Mouse (Mus musculus) spleen, postnatal 14 days (tissue): ENCODE results near the gene Ahr.

Source experiments
- DNase-seq, 2 experiments: peaks; one replicate each; pipeline ENCODE4 v3.0.0; 2021 to 2022; ENCODE audit warnings: low spot score in 2 of 2

Ahr gene

DNA sequence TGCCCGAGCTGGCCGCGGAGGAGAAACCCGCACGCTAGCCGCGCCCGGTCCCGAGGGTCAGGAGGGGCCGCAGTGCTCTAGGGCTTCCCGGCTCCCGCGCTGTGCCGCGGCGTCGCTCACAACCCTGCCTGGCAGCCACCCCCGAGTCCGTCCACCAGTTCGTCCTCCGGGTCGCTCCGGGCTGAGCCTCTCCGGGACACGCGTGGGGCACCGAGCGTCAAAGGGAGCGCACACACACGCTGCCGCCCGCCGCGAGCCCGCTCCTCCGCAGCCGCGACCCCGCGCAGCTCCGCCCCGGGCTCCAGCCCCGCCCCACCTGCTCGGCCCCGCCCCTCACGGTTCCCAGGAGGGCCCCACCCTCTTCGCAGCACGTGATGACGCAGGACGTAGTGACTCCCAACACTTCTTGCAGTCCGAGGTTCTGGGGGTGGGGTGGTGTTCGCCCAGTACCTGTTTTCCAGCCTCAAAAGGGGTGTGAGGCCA, at the start of gene Ahr:
Ahr (minus strand) TSS at position 285 of the 483 bp plus-strand sequence.
- DNase-seq = peak; percentile 53 to 72

DNA sequence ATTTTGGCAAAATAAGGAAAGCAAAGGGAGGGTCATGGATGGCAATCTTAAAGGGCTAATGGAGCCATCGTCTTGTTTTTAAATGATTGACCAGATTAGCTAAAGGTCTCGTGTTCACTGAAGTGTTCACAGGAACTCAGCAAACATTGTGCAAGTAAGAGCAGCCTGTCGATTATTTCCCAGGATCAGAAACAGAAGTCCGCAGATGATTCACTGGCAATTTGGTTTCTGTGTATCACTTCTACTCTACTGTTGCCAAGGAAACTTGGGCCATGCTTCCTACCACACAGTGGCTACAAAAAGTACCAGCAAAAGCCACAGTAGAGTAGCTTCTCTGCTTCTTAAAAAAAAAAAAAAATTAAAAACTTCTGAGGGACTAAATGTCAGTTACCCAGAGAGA, 44.0 kb upstream of the Ahr start:
- no peak for DNase-seq

DNA sequence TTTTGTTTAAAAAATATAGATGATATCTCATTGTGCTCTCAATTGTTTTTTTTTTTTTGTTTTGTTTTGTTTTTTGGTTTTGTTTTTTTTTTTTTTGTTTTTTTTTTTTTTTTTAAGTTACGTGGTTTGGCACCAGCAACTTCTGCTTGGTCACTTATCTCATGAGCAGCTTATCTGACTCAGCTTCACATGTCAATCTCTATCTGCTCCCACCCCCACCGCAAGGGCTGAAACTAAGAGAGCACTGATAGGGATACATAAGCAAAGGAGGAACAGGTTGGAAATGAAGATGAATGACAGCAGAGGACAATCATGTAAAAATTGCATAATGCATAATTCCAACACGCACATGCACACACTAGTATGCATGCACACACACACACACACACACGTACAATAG, 41.3 kb upstream of the Ahr start:
- DNase-seq = no peak

DNA sequence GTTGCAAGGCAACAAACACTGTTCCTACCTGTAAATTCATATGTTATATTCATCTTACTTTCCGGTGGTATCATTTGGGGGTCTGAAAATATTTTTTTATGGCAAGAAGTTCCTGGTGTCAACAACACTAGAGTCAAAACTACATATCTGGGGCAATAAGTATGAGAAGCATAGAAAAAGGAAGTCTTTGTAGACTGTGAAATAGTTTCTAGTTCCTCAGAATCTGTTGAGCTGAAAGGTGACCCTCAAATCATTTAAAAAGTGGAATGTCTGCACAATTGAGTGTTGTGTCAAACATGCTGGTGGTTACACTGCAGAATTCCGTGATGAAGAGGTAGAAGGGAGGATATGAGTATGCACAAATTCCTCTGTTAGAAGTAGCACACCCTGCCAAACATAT, 38.9 kb upstream of the Ahr start:
- no peak for DNase-seq

DNA sequence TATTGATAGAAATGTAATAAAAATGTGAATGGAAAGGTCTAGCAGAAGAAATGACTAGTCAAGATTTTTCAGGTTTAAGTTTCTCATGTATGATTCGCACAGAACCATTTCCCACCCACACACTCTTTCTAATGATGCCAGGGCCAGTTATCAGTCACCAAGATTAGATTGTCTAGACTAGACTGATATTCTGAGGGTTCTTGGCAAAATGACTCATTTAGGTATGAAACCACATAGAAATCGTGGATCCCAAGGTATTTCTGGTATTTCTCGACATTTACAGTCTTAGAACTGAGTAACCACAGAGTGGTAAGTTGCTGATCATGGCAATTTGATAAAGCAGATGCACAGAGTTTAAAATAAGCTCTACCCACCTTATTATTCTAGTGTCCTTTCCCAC, 28.0 kb upstream of the Ahr start:
- no peak for DNase-seq

DNA sequence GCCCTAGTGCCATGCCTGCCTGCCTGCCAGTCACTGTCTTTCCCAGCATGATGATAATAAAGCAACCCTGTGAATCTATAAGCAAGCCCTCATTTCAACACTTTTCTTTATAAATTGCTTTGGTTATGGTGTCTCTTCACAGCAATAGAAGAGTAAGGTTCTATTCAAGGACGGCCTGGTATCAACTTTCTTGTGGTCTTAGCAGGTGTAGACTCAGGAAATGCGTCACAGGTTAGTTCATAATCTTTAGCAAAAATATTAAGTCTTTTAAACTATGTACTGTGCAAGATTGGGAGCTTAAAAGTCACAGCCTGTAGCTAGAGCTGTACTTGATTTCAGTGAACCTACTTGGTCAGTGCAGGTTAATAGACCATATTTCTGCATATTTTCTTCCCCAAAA, 24.0 kb upstream of the Ahr start:
- DNase-seq = no peak

DNA sequence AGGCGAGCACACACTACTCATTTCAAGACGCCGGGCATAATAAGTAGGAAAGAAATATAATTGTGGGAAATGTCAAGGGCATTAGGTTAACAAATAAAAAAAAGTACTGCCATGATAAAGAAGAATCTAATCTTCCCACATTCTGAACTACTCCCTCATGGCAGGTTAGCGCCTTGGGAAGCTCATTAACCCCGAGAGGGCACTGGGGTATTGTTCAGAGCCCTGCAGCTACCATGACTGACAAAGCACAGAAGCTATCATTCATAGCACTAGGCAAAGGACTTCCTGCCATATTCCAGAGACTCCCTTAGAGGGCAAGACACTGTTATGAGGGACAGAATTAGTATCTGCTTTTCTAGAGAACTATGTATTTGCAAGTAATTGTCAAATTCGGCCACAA, 21.1 kb upstream of the Ahr start:
- no peak for DNase-seq

DNA sequence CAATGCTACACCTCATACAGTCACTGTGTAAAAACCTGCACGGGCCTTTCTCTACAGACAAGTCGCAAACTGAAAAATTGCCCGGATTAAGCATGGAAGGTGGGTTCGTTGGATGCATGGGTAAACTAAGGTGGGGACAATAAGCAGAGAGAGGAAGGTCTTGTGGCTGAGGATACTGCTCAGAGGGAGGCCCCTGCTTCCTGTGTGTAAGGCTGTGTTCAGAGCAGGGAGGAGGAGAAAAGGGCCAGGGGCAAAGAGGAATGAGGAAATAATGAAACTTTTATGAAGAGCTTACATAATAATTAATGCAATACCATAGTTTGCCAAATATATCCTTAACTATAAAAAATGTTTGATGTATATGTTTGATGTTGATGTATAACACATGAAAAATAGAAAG, 19.5 kb upstream of the Ahr start:
- DNase-seq = no peak

DNA sequence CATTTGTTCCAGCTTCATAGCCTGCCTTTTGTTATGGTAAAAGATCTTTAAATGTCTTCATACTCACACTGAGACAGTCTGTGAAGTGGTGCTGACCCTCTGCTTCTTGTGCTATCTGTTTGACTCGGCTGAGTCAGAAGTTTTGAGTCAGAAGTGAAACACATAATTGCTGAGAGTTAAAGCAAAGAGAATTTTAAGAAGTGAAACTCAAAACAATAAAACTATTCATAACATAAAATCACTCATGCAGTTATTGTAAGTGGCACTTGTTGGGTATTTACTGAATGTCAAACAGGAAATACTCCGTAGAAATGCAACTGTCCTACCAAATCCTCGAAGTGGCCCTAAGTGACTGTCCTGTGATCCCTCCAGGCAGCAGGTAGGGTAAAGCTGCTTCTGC, 18.3 kb upstream of the Ahr start:
- DNase-seq = no peak

DNA sequence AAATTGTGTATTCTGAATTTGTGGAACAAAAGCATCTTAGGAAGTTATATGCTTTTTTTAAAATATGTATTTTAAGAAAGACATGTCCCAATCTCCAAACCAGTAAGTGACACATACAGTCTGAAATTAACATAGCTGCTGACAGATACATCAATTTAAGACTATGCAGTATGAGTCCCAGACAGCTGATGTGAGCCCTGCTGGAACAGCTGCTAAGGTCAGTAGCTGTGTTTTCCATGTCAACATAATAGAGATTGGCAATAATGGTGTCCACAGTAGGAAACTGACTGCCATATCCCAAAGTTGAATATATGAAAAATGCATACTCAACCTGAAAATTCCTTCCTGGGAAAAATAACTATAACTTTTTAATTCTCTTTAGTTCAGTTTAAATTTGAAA, 15.5 kb upstream of the Ahr start:
- no peak for DNase-seq

DNA sequence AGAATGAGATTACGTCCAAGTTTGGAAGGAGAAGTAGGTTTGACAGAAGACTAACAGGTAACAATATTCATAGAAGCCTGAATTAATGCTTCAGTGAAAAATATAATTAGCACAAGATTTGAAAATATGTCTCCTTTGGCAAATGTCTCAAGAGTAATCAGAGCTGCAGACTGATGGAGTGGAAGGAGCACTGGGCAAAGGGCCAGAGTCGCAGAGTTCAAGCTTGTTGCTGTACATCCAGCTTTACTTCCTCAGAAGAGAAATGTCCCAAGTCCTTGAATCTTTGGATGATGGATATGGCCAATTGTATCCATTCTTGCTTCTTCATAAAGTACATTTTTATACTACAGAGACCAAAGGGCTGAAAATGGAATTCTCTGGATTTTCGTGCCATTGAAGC, 8.0 kb upstream of the Ahr start:
- DNase-seq = no peak

DNA sequence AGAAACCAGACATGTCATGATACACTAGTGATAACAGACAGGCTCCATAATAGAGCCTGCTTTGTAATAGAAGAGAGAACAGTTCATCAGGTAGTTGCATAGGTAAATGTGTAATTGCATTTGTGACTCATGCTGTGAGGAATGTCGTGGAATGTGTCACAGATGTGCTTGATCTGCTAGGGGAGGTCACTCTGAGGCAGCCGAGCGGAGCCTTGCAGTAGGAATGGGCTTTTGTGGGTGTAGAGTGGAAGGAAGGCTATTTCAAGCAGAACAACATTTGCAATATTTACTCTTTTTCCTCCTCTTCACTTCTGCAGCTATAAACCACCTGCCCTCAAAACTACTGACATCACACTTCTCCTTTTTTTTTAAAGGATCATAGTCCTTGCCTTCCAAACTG, 4.0 kb upstream of the Ahr start:
- no peak for DNase-seq

DNA sequence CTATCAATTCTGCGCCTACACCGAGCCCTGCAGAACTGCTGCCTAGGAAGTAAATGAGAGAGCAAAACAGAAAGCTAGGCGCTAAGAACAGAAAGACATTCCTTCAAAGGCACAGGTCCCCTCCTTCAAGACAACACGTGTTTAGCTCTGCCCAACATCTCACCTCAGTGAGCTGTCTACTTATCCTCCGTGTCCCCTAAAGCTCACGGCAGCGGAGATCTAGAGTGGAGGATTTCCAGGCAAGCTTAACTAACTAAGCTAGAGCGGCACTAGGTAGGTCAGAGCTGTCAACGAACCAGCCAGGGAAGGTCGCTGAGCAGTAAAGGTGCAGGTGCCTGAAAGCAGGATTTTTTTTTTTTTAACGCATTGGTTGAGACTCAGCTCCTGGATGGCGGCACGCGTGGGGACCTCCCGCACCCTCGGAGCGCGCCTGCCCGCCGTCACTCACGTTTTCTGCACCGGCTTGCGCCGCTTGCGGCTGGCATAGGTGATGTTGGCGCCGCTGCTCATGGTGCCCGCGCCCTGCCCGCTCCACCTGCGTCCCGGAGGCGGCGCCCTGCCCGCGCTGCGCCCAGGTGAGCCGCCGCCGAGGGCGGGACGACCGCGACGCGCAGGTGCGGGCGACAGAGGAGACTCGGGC, 604 bp downstream of the Ahr start:
- no peak for DNase-seq

DNA sequence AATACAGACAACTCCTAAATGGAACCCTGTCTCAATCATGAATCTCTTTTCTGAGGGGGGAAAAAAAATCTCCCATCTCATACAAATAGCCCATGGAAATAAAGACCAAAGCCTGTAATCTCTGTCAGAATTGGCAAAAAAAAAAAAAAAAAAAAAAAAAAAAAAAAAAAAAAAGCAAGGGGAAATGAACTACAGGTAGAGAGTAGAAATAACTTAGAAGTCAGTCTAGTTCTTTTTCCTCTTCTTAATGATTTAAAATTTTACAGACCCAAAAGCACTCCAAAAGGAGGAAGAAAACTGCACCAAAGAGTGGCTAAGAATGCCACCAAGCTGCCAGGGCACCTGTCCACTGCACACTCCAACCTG, 1.1 kb downstream of the Ahr start:
- no peak for DNase-seq

DNA sequence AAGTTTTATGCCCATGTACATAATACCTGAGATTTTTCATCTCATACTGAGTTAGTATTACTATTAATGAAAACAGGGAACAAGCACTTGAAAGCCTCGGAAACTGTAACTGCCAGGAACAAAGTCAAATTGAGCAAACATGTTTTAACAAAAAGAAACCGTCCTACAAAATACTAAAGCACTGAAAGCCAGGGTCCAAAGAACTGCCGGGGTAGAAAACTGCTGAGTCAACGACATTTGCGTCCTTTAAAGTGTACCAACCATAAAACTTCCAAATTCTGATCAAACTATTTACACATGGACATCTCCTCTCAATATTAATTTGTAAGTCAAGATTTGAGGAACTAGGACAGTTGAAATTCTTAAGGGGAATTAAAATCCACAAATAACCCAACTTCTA, 1.7 kb downstream of the Ahr start:
- no peak for DNase-seq

DNA sequence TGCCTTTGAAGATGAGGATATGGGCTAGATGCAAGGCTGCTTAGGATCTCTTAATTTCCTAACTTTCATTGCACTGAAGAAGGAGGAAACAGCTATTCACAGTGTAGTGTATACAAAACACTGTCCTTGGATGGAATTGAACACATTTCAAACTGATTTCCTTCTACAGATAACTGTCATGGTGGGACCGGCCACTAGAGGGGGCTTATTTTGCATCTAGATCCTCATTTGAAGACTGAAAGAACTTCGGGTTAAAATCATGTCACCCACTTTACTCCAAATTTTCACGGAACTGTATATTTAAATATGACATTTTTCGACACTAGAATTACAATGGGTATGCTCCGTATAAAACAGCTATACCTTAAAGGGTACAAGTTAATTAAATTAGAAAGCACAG, 2.7 kb downstream of the Ahr start:
- DNase-seq = peak; percentile 16 to 59

DNA sequence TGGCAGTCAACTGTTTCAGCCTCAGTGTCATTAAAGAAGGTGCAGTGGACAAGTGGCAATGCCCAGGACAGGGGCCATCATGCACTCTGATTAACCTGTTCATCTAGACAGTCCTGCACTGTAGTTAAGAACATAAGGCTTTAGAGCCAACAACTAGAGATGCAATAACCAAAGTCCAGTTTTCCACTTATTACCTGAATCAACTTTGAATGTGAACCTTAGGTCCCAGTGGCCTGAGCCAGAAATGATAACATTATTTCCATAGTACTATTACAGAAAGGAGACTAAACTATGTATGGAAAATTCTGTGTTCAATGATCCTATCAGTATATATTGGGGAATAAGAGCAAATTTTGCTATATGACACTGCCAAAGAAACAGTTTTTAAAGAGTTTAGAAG, 4.3 kb downstream of the Ahr start:
- no peak for DNase-seq

DNA sequence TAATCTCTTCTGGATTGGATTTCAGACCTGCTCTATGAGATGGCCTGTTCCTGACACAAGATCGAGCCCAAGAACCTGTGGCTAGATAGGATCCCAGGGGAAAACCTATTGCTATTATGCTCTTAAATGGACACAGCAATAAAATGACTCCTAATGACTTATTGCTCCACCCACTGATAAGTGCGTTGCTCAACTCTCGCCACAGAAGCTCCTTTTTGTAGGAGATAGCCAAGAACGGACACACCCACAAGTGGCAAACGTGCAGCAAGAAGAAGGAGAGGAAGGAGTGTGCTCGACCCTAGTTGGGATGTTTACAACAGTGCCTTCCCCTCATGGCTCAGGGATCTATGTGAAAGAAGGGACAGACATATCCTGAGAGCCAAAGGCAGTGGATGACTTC, 7.4 kb downstream of the Ahr start:
- no peak for DNase-seq

DNA sequence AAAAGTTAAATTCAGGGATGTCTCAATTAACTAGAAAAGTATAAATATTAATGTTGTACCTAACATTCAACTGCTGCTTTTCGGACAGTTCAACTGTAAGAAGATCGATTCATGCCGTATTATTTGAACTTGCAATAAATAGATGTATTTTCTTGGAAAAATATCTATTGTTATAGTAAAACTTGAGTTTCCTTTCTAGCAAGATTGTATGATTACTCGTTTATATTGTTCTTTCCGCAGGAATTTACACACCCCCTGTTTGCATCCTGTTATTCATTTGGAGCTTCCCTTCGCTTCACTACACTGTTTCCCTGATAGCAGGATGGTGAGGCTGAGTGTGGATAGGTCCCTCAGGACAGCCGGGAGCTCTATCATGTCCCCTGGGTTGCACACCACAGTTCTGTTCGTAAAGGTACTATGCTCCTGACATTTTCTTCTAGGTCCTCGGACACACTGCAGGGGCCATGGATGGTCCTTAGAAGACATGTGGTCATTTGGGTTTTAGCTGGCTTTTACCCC, 12.2 kb downstream of the Ahr start:
- no peak for DNase-seq

DNA sequence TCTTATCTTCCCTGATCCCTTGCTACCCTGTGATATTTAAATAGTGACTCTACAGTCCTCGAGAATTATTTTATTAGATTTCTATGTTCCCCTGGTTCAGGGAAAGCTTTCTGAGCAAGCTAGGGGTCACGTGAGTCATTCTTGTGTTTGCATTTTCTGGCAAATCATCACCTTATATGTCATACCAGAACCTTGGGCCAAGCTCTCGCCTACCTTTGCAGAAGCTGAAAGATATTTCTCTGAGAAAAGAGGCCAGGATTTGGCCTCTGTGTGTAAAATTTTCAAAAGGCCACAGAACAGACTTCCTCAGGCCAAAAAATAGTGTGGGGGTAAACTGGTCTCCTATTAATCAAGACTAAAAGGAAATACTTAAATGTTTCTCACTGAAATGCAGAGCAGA, 19.2 kb downstream of the Ahr start:
- DNase-seq = no peak

DNA sequence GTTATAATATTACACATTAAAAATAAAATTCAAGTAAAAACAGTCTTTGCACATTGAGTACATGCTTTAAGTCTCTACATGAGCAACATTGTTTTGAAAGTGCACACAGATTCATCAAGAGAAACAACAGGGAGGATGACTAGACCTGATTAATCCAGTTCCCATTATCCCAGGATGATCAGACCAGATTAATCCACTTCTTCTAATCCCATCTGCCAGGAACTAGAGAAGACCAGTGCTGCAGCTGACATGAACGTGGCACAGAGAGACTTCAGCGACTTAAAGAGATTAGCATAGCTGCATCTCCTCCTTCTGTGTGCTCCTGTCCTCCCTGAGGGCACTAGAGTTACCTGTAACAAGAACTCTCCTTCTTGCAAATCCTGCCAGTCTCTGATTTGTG, 20.2 kb downstream of the Ahr start:
- DNase-seq = no peak

DNA sequence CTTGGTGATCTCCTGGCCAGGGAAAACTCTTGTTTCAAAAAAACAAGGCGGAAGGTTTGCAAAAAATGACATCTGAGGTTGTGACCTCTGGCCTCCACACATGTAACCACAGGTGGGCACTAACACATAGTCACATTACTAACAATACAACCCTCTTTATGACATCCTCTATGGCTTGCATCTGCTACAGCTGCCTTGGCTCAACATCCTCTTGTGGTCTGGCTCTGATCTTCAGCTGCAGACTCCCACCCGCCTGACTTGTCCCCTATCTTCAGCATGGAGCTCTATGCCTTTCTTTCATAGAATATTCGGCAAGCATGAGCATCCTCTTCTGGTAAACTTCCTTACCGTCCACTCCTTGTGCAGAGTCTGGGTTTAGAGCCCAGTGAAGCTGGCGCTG, 24.1 kb downstream of the Ahr start:
- no peak for DNase-seq

DNA sequence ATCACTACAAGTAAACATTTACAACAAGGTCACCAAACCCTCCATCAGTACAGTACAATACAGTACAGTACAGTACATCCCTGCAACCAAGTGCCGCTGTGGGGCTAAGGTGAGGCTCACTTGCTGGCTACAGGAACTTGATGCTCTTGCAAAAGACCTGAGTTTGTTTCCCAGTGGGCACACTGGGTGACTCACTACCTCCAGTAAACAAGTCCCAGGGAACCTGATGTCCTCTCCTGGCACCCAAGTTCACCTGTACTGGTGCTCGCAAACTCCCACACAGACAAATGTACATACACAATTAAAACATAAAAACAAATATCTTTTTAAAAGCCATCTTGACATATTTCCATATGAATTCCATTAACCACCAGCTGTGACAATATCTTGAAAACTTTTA, 28.5 kb downstream of the Ahr start:
- no peak for DNase-seq

DNA sequence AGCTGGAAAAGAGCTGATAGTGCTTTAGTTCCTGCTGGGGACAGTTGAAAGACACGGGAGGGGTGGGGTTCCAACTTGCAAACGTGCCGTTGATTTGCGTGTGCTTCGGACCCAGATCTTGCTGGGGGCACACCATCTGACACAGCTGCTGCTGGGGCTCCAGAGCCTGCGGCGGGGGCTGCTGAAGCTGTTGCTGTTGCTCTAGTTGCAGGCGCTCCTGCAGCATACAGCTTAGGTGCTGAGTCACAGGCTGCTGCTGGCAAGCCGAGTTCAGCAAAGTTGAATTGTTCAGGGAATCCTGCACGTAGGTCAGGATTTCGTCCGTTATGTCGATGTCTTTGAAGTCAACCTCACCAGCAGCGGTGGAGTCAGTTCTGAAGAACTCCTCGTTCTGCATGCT, 30.8 kb downstream of the Ahr start:
- no peak for DNase-seq
